8 mouse cellular contexts compared by ENCODE assay signal in genomic region chr5:143817116-143817930, GRCm38 (mm10). TPM values are rescaled to one million over a fixed set of nuclear protein-coding genes. Genes with fewer than 3 reads are reported as not detected.
DNase-seq lines count a peak whose midpoint lies in the region; ATAC-seq lines count a peak whose summit lies in the region.

Gene Eif2ak1 (plus strand): TSS chr5:143817788.

- ATAC-seq in CD4-positive, CD25-positive, alpha-beta regulatory T cell, adult 4 months: peak; percentile 99
- ATAC-seq in heart, embryonic 14.5 days (ENCODE audit: insufficient number of reproducible peaks, insufficient read depth, low FRiP score, low read depth): peak; percentile 97
- peak; percentile 88 for ATAC-seq in liver, embryonic 13.5 days (ENCODE audit: low read depth)
- ATAC-seq in stomach, embryonic 16.5 days (ENCODE audit: insufficient read depth, low FRiP score): peak; percentile 99

- peak within 1 kb of the TSS; percentile 86 for H3K9ac ChIP-seq in heart, embryonic 14.5 days (ENCODE audit: low read length)
- H3K9ac ChIP-seq in liver, embryonic 13.5 days: peak within 1 kb of the TSS; percentile 90
- H3K9ac ChIP-seq in stomach, embryonic 16.5 days (ENCODE audit: low read length): peak within 1 kb of the TSS; percentile 92

- DNase-seq in c-Kit-negative CD71-positive TER-119-positive erythroid progenitor cells, embryonic 14.5 days (ENCODE audit: low read depth, low spot score): peak; percentile 96
- DNase-seq in fibroblast of lung, adult 2 months (ENCODE audit: low read depth): peak; percentile 91
- peak; percentile 95 for DNase-seq in kidney, postnatal 14 days
- DNase-seq in liver, embryonic 13.5 days: peak; percentile 94
- DNase-seq in neural tube, embryonic 10.5 days (ENCODE audit: extremely low spot score, low spot score): peak; percentile 95

- H3K36me3 ChIP-seq in heart, embryonic 14.5 days (ENCODE audit: control insufficient read depth, insufficient read depth, low read length): no peaks in the 10 kb centered on the region
- H3K36me3 ChIP-seq in liver, embryonic 13.5 days: peaks cover 14% of the 10 kb centered on the region
- no peaks in the 10 kb centered on the region for H3K36me3 ChIP-seq in stomach, embryonic 16.5 days (ENCODE audit: control insufficient read depth, insufficient read depth, low read length)

- under 1% methylated on average over 37 of the region's 37 CpGs for WGBS in heart, embryonic 14.5 days
- under 1% methylated on average over 37 of the region's 37 CpGs for WGBS in liver, embryonic 13.5 days (ENCODE audit: insufficient replicate concordance)
- under 1% methylated on average over 37 of the region's 37 CpGs for WGBS in stomach, embryonic 16.5 days

- H3K27ac ChIP-seq in heart, embryonic 14.5 days (replicated peaks in 1 of 2; ENCODE audit: control insufficient read depth in 1 of 2, insufficient read depth in 1 of 2, low read depth in 2 of 2, low read length in 2 of 2): peak within 1 kb of the TSS; percentile 71 to 77
- peak within 1 kb of the TSS; percentile 99 for H3K27ac ChIP-seq in liver, embryonic 13.5 days
- H3K27ac ChIP-seq in stomach, embryonic 16.5 days (ENCODE audit: low read length): peak within 1 kb of the TSS; percentile 79

- H3K4me3 ChIP-seq in heart, embryonic 14.5 days (ENCODE audit: control insufficient read depth in 1 of 2, insufficient read depth in 1 of 2, low read depth in 1 of 2, low read length in 2 of 2): peak within 1 kb of the TSS; percentile 65 to 89
- H3K4me3 ChIP-seq in liver, embryonic 13.5 days (replicated peaks): peak within 1 kb of the TSS; percentile 82
- peak within 1 kb of the TSS; percentile 91 for H3K4me3 ChIP-seq in stomach, embryonic 16.5 days (replicated peaks; ENCODE audit: low read length)

- H3K27me3 ChIP-seq in heart, embryonic 14.5 days (ENCODE audit: control insufficient read depth, insufficient read depth, low read length): no peaks in the 10 kb centered on the region; the same call in 1 of the 2 replicates
- no peaks in the 10 kb centered on the region for H3K27me3 ChIP-seq in liver, embryonic 13.5 days
- no peaks in the 10 kb centered on the region for H3K27me3 ChIP-seq in stomach, embryonic 16.5 days (ENCODE audit: control insufficient read depth, insufficient read depth, low read length)

- peak within 1 kb of the TSS; percentile 93 for H3K4me2 ChIP-seq in heart, embryonic 14.5 days (ENCODE audit: low read length)
- H3K4me2 ChIP-seq in liver, embryonic 13.5 days: peak within 1 kb of the TSS; percentile 90
- H3K4me2 ChIP-seq in stomach, embryonic 16.5 days (ENCODE audit: low read depth, low read length): peak within 1 kb of the TSS; percentile 79

- peaks cover 2 to 11% of the 10 kb centered on the region in 2 experiments; a peak in 3 of 4 replicates for H3K4me1 ChIP-seq in heart, embryonic 14.5 days (ENCODE audit: control insufficient read depth in 2 of 2, insufficient read depth in 2 of 2, low read length in 2 of 2)
- peaks cover 48% of the 10 kb centered on the region for H3K4me1 ChIP-seq in liver, embryonic 13.5 days (replicated peaks)
- H3K4me1 ChIP-seq in stomach, embryonic 16.5 days (ENCODE audit: control insufficient read depth, insufficient read depth, low read length): peaks cover 11% of the 10 kb centered on the region

- H3K9me3 ChIP-seq in heart, embryonic 14.5 days (ENCODE audit: control insufficient read depth, low read length): no peaks in the 10 kb centered on the region
- no peaks in the 10 kb centered on the region for H3K9me3 ChIP-seq in liver, embryonic 13.5 days (replicated peaks)
- no peaks in the 10 kb centered on the region for H3K9me3 ChIP-seq in stomach, embryonic 16.5 days (replicated peaks; ENCODE audit: control insufficient read depth, low read length)

RNA-seq across cellular contexts. Expression of gene Eif2ak1, which starts in this region (rescaled TPM):
- 10 to 100 TPM; 23.7 to 26.6 TPM for polyA plus RNA-seq in CD4-positive, CD25-positive, alpha-beta regulatory T cell, adult 4 months (2017; shearing (Covaris generic))
- 25.2 and 25.9 TPM in 2 replicates for polyA plus RNA-seq in heart, embryonic 14.5 days (2014; fragmentation: Nextera tagmentation; extraction: Ambion mirVana)
- polyA plus RNA-seq in liver, embryonic 13.5 days (2015; fragmentation: Nextera tagmentation; extraction: Ambion mirVana): 104 and 118 TPM in 2 replicates
- polyA plus RNA-seq in stomach, embryonic 16.5 days (2015; fragmentation: Nextera tagmentation; extraction: Ambion mirVana): 33.6 and 35.0 TPM in 2 replicates

Comparison
In these comparisons a context has a peak if more than half of its experiments do, and no peak if none do; other contexts are left out.
1. Peak in every context shown above with its lines: DNase-seq, ATAC-seq, H3K4me3 ChIP-seq and H3K27ac ChIP-seq.